Mouse (Mus musculus): ENCODE measurements at regions not wholly inside any gene's neighbourhood (a gene's known extent, or its start where the extent isn't known, plus 50 kb on each side); places are given as distances from the start of the nearest gene placed in this dataset.

DNA sequence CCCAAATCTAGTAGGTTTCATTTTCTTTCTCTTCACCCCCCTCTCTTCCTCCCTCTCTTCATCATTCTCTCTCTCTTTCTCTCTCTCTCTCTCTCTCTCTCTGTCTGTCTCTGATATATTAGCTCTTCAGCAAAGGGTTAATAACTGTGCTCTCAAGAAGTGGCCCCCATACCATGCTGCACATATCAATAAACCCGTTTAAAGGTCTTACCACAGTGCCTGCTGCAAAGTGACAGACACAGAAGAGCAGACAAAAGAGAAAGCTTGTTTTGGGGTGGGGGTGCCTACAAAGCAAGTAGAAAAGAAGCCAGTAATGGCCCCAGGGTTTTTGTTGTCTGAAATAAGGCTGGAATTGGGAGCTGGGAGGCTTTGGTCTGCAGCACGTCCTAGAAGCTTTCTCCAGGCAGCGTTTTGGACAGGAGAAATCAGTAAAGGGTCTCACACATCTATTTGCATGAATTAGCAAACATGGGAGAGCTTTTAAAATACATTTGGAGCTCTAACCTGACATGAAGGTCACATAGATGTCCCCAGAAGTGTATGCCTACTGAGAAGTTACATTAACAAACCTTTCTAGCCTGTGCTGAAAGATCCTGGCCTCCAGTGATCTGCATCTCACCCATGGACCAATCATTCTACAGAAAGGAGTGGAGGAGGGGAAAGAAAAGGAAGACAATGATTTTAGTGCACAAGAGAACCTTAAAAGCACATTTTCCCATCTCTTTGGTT, 91.1 kb upstream of the Arhgap21 start:
- in situ Hi-C loops (cut with MboI; ENCODE audit: low pct_ligation_motif_present, low pct_unique_long_range_greater_than_20kb, low sequenced_read_pairs) = no loop called here
- no peak for DNase-seq (ENCODE audit: extremely low read depth)
- dilution Hi-C loops (cut with MboI; ENCODE audit: extremely low pct_ligation_motif_present, extremely low pct_unique_long_range_greater_than_20kb, low sequenced_read_pairs) = no loop called here
- Histone ChIP-seq H3K36me3 (replicated peaks in 1 of 2; ENCODE audit: control insufficient read depth in 1 of 2, insufficient read depth in 1 of 2, low read length in 1 of 2) (no peaks in the 10 kb centered on the region), H3K9me3 (replicated peaks; ENCODE audit: low read length) (no peaks in the 10 kb centered on the region), H3K9ac (ENCODE audit: insufficient read depth, low read depth) (no peak overlapping the region), H3K4me3 (replicated peaks in 1 of 3; ENCODE audit: low read depth in 2 of 3, low read length in 2 of 3, poor library complexity in 1 of 3) (no peak overlapping the region), H3K4me1 (ENCODE audit: control insufficient read depth in 1 of 2, insufficient read depth in 2 of 2) (peaks cover 8 to 9% of the 10 kb centered on the region in 2 experiments; a peak in 3 of 4 replicates), H3K4me2 (ENCODE audit: insufficient read depth, low read depth, poor library complexity, severe bottlenecking) (peak overlapping the region; percentile 13; the same call in 1 of the 2 replicates), H3K27me3 (replicated peaks) (no peaks in the 10 kb centered on the region), H3K79me2 (replicated peaks; ENCODE audit: control insufficient read depth, extremely low read depth, insufficient read depth, poor library complexity, severe bottlenecking) (no peaks in the 10 kb centered on the region), H3K27ac (ENCODE audit: insufficient read depth, low read depth) (no peak overlapping the region)
- TF ChIP-seq SIN3A (IDR thresholded peaks at IDR 0.05; ENCODE audit: low read length) = no peak
- no peak for TF ChIP-seq MEF2A (IDR thresholded peaks at IDR 0.05; ENCODE audit: borderline replicate concordance, low read depth, low read length)
- TF ChIP-seq PAX5 (IDR thresholded peaks at IDR 0.05; ENCODE audit: low read length) = no peak
- no peak for TF ChIP-seq UBTF (IDR thresholded peaks at IDR 0.05; ENCODE audit: low read depth, low read length)
- no peak for TF ChIP-seq MAX (IDR thresholded peaks at IDR 0.05; ENCODE audit: low read length)
- TF ChIP-seq POLR2AphosphoS2 (IDR thresholded peaks at IDR 0.05; ENCODE audit: low read depth, low read length) = no peak
- no peak for TF ChIP-seq HCFC1 (IDR thresholded peaks at IDR 0.05; ENCODE audit: low read depth, low read length)
- no peak for TF ChIP-seq ELF1 (IDR thresholded peaks at IDR 0.05; ENCODE audit: low read depth, low read length)
- TF ChIP-seq MAZ (IDR thresholded peaks at IDR 0.05; ENCODE audit: low read depth, low read length) = no peak
- TF ChIP-seq ZNF384 (IDR thresholded peaks at IDR 0.05; ENCODE audit: low read depth, low read length) = no peak
- no peak for TF ChIP-seq MYC (IDR thresholded peaks at IDR 0.05; ENCODE audit: low read depth, low read length)
- no peak for TF ChIP-seq USF1 (IDR thresholded peaks at IDR 0.05; ENCODE audit: low read depth, low read length)
- TF ChIP-seq SMC3 (IDR thresholded peaks at IDR 0.05; ENCODE audit: low read depth, low read length) = no peak
- no peak for TF ChIP-seq ZMIZ1 (IDR thresholded peaks at IDR 0.05; ENCODE audit: low read depth, low read length)
- no peak for TF ChIP-seq USF2 (conservative IDR thresholded peaks at IDR 0.05; ENCODE audit: low read depth, low read length)
- TF ChIP-seq RAD21 (IDR thresholded peaks at IDR 0.05; ENCODE audit: low read depth, low read length) = no peak
- no peak for TF ChIP-seq RCOR1 (conservative IDR thresholded peaks at IDR 0.05; ENCODE audit: low read depth, low read length)

DNA sequence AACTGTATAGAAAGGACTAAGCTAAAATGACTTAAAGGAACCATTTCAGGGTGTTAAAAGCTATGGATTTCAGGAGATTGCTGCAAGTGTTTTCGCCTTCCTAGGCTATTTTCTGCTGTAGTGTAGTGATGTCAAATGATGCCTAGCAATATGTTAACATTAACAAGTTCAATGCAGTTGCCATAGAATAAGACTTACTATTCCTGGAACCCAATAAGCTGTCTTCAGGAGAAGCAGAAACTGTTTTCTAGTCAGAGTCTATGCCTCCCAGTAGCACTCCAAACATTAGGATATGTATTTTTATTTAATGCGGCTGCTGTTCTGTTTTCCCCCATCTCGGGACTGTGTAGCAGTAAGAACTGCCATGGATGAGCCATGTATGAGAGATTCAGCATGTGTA, 90.3 kb upstream of the Arhgap21 start:
- TF ChIP-seq MYC (IDR thresholded peaks at IDR 0.05; ENCODE audit: low read depth, low read length) = no peak
- no peak for TF ChIP-seq JUN (IDR thresholded peaks at IDR 0.05; ENCODE audit: insufficient read depth, low read depth, low read length)
- TF ChIP-seq PAX5 (IDR thresholded peaks at IDR 0.05; ENCODE audit: low read length) = no peak
- DNase-seq (ENCODE audit: extremely low read depth) = no peak
- dilution Hi-C loops (cut with MboI; ENCODE audit: extremely low pct_ligation_motif_present, extremely low pct_unique_long_range_greater_than_20kb, low sequenced_read_pairs) = no loop called here
- H3K4me3 ChIP-seq (replicated peaks in 1 of 3; ENCODE audit: low read depth in 2 of 3, low read length in 2 of 3, poor library complexity in 1 of 3) = no peak overlapping the region
- no peaks in the 10 kb centered on the region for H3K27me3 ChIP-seq (replicated peaks)
- H3K36me3 ChIP-seq (replicated peaks in 1 of 2; ENCODE audit: control insufficient read depth in 1 of 2, insufficient read depth in 1 of 2, low read length in 1 of 2) = no peaks in the 10 kb centered on the region
- no peak overlapping the region for H3K4me2 ChIP-seq (ENCODE audit: insufficient read depth, low read depth, poor library complexity, severe bottlenecking)
- in situ Hi-C loops (cut with MboI; ENCODE audit: low pct_ligation_motif_present, low pct_unique_long_range_greater_than_20kb, low sequenced_read_pairs) = no loop called here
- no peak overlapping the region for H3K27ac ChIP-seq (ENCODE audit: insufficient read depth, low read depth)
- no peaks in the 10 kb centered on the region for H3K79me2 ChIP-seq (replicated peaks; ENCODE audit: control insufficient read depth, extremely low read depth, insufficient read depth, poor library complexity, severe bottlenecking)
- H3K4me1 ChIP-seq (ENCODE audit: control insufficient read depth in 1 of 2, insufficient read depth in 2 of 2) = peaks cover 6 to 18% of the 10 kb centered on the region in 2 experiments; a peak in 3 of 4 replicates
- H3K9me3 ChIP-seq (replicated peaks; ENCODE audit: low read length) = no peaks in the 10 kb centered on the region
- H3K9ac ChIP-seq (ENCODE audit: insufficient read depth, low read depth) = no peak overlapping the region
